Mouse (Mus musculus): ENCODE results near the gene Ppp1r12b. TPM values are rescaled to one million over a fixed set of nuclear protein-coding genes. Genes with fewer than 3 reads are reported as not detected.

Gene Ppp1r12b
- polyA plus RNA-seq, 1 experiment, result 22.2 TPM

DNA sequence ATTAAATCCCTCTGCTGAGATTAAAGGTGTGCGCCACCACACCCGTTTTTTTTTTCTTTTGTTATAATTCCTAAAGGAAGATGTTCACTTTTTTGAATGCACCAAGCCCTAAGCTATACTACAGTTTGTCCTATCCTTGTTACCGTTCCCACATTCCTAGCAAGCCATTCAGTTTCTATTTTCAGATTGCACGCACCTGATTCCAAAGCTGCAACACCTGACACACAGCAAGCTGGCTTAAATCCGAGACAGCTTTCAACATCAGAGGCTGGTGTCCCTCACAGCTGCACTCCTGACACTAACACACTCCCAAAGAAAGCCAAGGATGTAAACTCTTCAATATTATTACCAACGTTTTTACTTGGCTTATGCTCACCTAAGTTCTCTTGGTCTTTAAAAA lies 19.4 kb downstream of the Ppp1r12b start:
- Histone ChIP-seq H3K27me3 (ENCODE audit: control insufficient read depth, insufficient read depth, low read length) (no peaks in the 10 kb centered on the region), H3K4me3 (replicated peaks; ENCODE audit: insufficient read depth, low read depth, low read length) (no peak overlapping the region), H3K27ac (ENCODE audit: insufficient read depth, low read length) (no peak overlapping the region), H3K4me1 (ENCODE audit: control insufficient read depth, insufficient read depth, low read length) (peaks cover 3% of the 10 kb centered on the region; the same call in 1 of the 2 replicates)
- WGBS, result 84% methylated on average over 6 of the region's 6 CpGs
- TF ChIP-seq POLR2A (IDR thresholded peaks at IDR 0.05; ENCODE audit: borderline replicate concordance, insufficient read depth, low read length), result no peak
- DNase-seq, result no peak

DNA sequence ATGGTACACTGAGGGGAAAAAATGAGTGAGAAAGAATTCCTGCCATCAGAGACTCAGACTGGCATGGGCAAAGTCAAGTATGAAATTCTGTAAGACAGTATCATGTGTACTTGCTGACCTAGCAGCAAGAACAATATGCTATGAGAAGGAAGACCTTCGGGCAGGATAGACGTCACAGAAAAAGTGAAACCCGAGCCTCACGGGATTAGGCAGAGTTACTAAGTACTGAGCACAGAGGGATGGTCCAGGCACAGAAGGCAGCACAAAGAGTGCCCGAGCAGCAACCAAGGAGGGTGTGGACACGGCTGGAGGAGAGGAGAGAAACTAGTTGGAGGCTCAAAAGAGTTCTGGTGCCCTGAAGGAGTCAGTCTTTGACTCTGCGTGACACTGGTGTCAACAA lies 23.3 kb downstream of the Ppp1r12b start:
- WGBS, result 65% methylated on average over 7 of the region's 7 CpGs
- Histone ChIP-seq H3K4me3 (replicated peaks; ENCODE audit: insufficient read depth, low read depth, low read length) (no peak overlapping the region), H3K27me3 (ENCODE audit: control insufficient read depth, insufficient read depth, low read length) (no peaks in the 10 kb centered on the region), H3K4me1 (ENCODE audit: control insufficient read depth, insufficient read depth, low read length) (no peaks in the 10 kb centered on the region), H3K27ac (ENCODE audit: insufficient read depth, low read length) (no peak overlapping the region)
- TF ChIP-seq POLR2A (IDR thresholded peaks at IDR 0.05; ENCODE audit: borderline replicate concordance, insufficient read depth, low read length), result no peak
- TF ChIP-seq CTCF (IDR thresholded peaks at IDR 0.05; ENCODE audit: borderline replicate concordance, insufficient read depth, low read depth, low read length), result no peak
- no peak for DNase-seq

DNA sequence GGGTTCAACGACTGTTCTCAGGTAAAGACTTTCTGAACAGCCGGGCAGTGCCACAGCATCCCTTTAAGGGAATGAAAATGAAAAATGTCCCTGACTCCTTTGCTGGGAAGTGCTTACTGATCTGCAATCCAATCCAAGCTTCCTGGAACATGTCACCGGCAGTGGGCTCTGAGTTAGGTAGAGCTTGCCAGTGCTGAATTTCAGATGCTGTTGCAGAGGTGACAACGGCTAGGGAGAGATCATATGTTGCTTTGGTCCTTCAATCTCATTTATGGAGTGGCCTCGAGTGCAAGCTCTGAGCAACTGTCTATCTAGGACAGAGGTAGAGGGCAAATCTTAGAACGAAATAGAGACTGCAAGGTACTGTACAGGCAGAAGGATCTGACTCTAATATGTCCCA lies 36.7 kb downstream of the Ppp1r12b start:
- 45% methylated on average over 6 of the region's 6 CpGs for WGBS
- Histone ChIP-seq H3K27ac (ENCODE audit: insufficient read depth, low read length) (no peak overlapping the region), H3K4me3 (replicated peaks; ENCODE audit: insufficient read depth, low read depth, low read length) (no peak overlapping the region), H3K4me1 (ENCODE audit: control insufficient read depth, insufficient read depth, low read length) (peaks cover 3% of the 10 kb centered on the region; the same call in 1 of the 2 replicates), H3K27me3 (ENCODE audit: control insufficient read depth, insufficient read depth, low read length) (no peaks in the 10 kb centered on the region)
- no peak for DNase-seq
- TF ChIP-seq CTCF (IDR thresholded peaks at IDR 0.05; ENCODE audit: borderline replicate concordance, insufficient read depth, low read depth, low read length), result no peak
- TF ChIP-seq POLR2A (IDR thresholded peaks at IDR 0.05; ENCODE audit: borderline replicate concordance, insufficient read depth, low read length), result no peak

DNA sequence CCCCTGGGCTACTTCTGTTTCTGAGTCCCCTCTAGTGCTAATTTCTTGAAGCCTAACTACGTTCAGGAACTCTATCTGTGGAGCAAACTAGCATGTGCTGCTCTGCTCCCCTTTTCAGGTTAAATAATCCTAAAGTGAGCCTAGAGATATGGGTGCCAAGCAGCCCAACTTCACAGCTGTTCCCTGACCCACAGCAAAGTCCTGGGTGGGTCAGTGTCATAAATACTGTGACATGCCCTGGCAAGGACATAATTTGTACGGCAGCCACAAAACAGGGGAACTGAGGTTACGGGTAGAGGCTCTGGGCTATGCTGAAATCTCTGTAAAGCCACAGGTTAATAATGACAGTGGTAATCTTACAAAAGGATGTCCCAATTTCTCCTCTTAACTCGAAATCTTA lies 40.3 kb downstream of the Ppp1r12b start:
- TF ChIP-seq POLR2A (IDR thresholded peaks at IDR 0.05; ENCODE audit: borderline replicate concordance, insufficient read depth, low read length) (no peak), CTCF (IDR thresholded peaks at IDR 0.05; ENCODE audit: borderline replicate concordance, insufficient read depth, low read depth, low read length) (no peak)
- Histone ChIP-seq H3K27me3 (ENCODE audit: control insufficient read depth, insufficient read depth, low read length) (no peaks in the 10 kb centered on the region), H3K4me3 (replicated peaks; ENCODE audit: insufficient read depth, low read depth, low read length) (no peak overlapping the region), H3K27ac (ENCODE audit: insufficient read depth, low read length) (no peak overlapping the region), H3K4me1 (ENCODE audit: control insufficient read depth, insufficient read depth, low read length) (peaks cover 4% of the 10 kb centered on the region; the same call in 1 of the 2 replicates)
- 74% methylated on average over 4 of the region's 4 CpGs for WGBS
- no peak for DNase-seq

DNA sequence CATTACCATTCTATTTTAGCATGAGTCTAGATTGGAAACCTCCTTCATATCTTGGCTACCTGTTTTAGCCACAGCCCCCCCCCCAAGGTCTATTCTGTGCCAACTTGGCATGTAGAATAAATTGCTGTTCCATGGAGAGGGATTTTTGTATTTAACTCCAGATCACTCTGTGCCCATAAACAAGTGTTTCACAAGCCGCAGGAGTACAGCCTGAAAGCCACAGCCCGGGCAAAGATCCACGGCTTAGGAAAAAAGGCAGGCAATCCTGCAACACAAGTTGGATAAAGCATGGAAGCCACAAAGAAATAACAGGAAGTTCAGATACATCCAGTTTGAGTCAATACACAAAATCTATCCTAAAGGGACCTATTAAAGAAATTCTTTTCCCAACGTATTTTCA lies 42.2 kb downstream of the Ppp1r12b start:
- Histone ChIP-seq H3K27me3 (ENCODE audit: control insufficient read depth, insufficient read depth, low read length) (no peaks in the 10 kb centered on the region), H3K4me1 (ENCODE audit: control insufficient read depth, insufficient read depth, low read length) (peaks cover 8% of the 10 kb centered on the region), H3K27ac (ENCODE audit: insufficient read depth, low read length) (no peak overlapping the region), H3K4me3 (replicated peaks; ENCODE audit: insufficient read depth, low read depth, low read length) (no peak overlapping the region)
- no peak for TF ChIP-seq POLR2A (IDR thresholded peaks at IDR 0.05; ENCODE audit: borderline replicate concordance, insufficient read depth, low read length)
- TF ChIP-seq CTCF (IDR thresholded peaks at IDR 0.05; ENCODE audit: borderline replicate concordance, insufficient read depth, low read depth, low read length), result no peak
- 28% methylated on average over 4 of the region's 4 CpGs for WGBS
- DNase-seq, result peak; percentile 35 to 53

DNA sequence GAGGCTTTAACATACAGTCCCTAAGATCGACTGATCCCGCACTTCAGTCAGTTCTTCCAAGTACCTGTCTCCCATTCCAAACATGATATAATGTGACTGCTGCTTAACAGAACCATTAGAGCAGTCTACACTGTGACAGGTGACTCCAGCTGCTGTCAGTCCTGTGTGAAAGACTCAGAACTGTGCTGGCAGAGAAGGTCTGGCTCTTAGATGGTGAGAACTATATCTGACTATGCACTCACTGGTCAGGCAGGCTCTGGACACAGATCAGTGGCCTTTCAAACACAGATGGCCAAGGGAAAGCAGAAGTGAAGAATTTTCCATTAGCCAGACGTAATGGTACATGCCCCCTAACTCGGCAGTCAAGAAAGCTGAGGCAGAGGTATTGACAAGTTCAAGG lies 43.9 kb downstream of the Ppp1r12b start:
- H3K4me1 ChIP-seq (ENCODE audit: control insufficient read depth, insufficient read depth, low read length), result peaks cover 8% of the 10 kb centered on the region
- no peak overlapping the region for H3K4me3 ChIP-seq (replicated peaks; ENCODE audit: insufficient read depth, low read depth, low read length)
- no peak for TF ChIP-seq POLR2A (IDR thresholded peaks at IDR 0.05; ENCODE audit: borderline replicate concordance, insufficient read depth, low read length)
- TF ChIP-seq CTCF (IDR thresholded peaks at IDR 0.05; ENCODE audit: borderline replicate concordance, insufficient read depth, low read depth, low read length), result no peak
- 72% methylated on average over 4 of the region's 4 CpGs for WGBS
- no peak overlapping the region for H3K27ac ChIP-seq (ENCODE audit: insufficient read depth, low read length)
- DNase-seq, result no peak
- no peaks in the 10 kb centered on the region for H3K27me3 ChIP-seq (ENCODE audit: control insufficient read depth, insufficient read depth, low read length)

DNA sequence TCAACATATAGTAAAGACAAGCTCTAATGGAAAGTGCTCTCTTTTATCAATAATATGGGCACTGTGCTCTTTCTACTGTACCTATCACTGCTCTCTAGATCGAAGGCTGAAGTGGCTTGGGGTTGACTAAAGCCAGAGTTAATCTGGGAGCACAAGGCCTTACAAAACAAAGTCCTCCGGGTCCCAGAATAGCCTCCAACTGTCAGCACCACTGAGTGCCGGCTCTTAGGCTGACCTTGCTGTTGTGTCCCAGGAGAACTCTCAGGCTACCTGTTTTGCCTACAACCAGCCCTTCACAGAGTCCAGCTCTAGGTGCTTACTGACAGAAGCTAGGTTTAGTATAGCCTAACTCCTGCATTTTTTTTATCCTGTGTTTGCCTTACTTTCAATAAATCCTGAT lies 45.7 kb downstream of the Ppp1r12b start:
- Histone ChIP-seq H3K4me3 (replicated peaks; ENCODE audit: insufficient read depth, low read depth, low read length) (no peak overlapping the region), H3K27me3 (ENCODE audit: control insufficient read depth, insufficient read depth, low read length) (no peaks in the 10 kb centered on the region), H3K4me1 (ENCODE audit: control insufficient read depth, insufficient read depth, low read length) (peaks cover 8% of the 10 kb centered on the region), H3K27ac (ENCODE audit: insufficient read depth, low read length) (no peak overlapping the region)
- WGBS, result 33% methylated on average over 3 of the region's 3 CpGs
- TF ChIP-seq CTCF (IDR thresholded peaks at IDR 0.05; ENCODE audit: borderline replicate concordance, insufficient read depth, low read depth, low read length) (no peak), POLR2A (IDR thresholded peaks at IDR 0.05; ENCODE audit: borderline replicate concordance, insufficient read depth, low read length) (no peak)
- DNase-seq, result no peak

DNA sequence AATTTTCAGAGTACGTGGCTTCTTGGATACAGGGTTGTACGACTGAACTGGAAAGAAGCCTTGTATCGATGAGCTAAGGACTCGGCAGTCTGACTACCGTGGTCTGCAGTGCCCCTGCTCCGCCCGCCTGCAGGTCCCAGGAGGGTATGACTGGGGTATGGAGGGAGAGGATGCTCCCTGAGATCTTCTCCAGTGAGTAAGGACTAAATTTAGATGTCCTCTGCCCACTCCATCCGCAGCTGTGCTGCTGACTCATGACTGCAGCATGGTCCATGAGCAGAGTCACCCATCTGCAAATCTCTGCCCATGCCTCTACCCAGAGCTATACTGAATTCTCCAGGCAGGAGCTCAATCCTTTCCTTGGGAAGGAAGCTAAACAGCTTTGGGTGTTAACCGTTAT lies 46.3 kb downstream of the Ppp1r12b start:
- peak; percentile 36 to 41 for DNase-seq
- TF ChIP-seq POLR2A (IDR thresholded peaks at IDR 0.05; ENCODE audit: borderline replicate concordance, insufficient read depth, low read length) (no peak), CTCF (IDR thresholded peaks at IDR 0.05; ENCODE audit: borderline replicate concordance, insufficient read depth, low read depth, low read length) (no peak)
- H3K4me3 ChIP-seq (replicated peaks; ENCODE audit: insufficient read depth, low read depth, low read length), result no peak overlapping the region
- H3K4me1 ChIP-seq (ENCODE audit: control insufficient read depth, insufficient read depth, low read length), result peaks cover 8% of the 10 kb centered on the region
- H3K27ac ChIP-seq (ENCODE audit: insufficient read depth, low read length), result no peak overlapping the region
- H3K27me3 ChIP-seq (ENCODE audit: control insufficient read depth, insufficient read depth, low read length), result no peaks in the 10 kb centered on the region
- WGBS, result 49% methylated on average over 9 of the region's 9 CpGs
